Mouse (Mus musculus): Measurements from ENCODE around the gene Tnik.

The Tnik gene

GRCm38 (mm10) chr3:28713913-28714698 lies 451.1 kb downstream of the Tnik start:
- no peak for DNase-seq (ENCODE audit: low spot score)

GRCm38 (mm10) chr3:28718521-28718920 lies 455.5 kb downstream of the Tnik start:
- no peak for DNase-seq (ENCODE audit: low spot score)

- no peak for DNase-seq (ENCODE audit: low spot score)
These were observed 458.2 kb downstream of the Tnik start for GRCm38 (mm10) chr3:28721218-28721617.

- DNase-seq (ENCODE audit: low spot score): peak; percentile 42
These were observed 458.8 kb downstream of the Tnik start for GRCm38 (mm10) chr3:28721838-28722237.

- DNase-seq (ENCODE audit: low spot score): no peak
These were observed 459.5 kb downstream of the Tnik start for GRCm38 (mm10) chr3:28722531-28722930.

GRCm38 (mm10) chr3:28723534-28723933 lies 460.5 kb downstream of the Tnik start:
- DNase-seq (ENCODE audit: low spot score): no peak

GRCm38 (mm10) chr3:28725203-28725602 lies 462.2 kb downstream of the Tnik start:
- DNase-seq (ENCODE audit: low spot score): no peak

All from urinary bladder, postnatal 14 days (tissue).